Mouse (Mus musculus) lung, postnatal 4 days (tissue): ENCODE measurements around the gene Fancb.

Experiments
- DNase-seq, 2 experiments: peaks; one replicate each; pipeline ENCODE4 v3.0.0; 2021

The Fancb gene

GRCm38 (mm10) chrX:164980193-164980775 lies at the start of gene Fancb, which contains the start of gene Mospd2:
Gene Fancb, plus strand, starts transcription at chrX:164980592.
Gene Mospd2, minus strand, starts transcription at chrX:164980375.
- DNase-seq = peak; percentile 90 to 96

DNA sequence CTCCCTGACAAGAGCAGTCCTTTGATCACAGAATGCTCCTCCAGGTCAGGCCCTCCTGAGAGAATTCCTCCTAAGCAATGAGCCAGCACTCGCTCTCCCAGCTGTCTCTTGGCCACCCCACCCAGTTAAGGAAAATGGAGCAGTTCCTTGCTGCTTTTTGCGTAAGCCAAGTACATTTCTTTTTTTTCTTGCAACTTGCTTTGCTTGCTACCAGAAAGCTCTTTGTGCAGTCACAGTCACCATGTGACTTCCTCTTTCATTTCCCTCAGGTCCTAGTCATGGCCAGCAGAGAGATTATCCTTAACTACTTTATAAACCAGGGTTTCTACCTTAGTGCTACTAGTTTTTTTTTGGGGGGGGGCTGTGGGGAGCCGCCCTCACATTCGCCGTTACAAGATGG lies 38.9 kb upstream of the Fancb start:
- peak in 1 of 2 experiments; percentile 4 for DNase-seq

GRCm38 (mm10) chrX:164951858-164952576 lies 28.4 kb upstream of the Fancb start:
- DNase-seq = peak in 1 of 2 experiments; percentile 26

DNA sequence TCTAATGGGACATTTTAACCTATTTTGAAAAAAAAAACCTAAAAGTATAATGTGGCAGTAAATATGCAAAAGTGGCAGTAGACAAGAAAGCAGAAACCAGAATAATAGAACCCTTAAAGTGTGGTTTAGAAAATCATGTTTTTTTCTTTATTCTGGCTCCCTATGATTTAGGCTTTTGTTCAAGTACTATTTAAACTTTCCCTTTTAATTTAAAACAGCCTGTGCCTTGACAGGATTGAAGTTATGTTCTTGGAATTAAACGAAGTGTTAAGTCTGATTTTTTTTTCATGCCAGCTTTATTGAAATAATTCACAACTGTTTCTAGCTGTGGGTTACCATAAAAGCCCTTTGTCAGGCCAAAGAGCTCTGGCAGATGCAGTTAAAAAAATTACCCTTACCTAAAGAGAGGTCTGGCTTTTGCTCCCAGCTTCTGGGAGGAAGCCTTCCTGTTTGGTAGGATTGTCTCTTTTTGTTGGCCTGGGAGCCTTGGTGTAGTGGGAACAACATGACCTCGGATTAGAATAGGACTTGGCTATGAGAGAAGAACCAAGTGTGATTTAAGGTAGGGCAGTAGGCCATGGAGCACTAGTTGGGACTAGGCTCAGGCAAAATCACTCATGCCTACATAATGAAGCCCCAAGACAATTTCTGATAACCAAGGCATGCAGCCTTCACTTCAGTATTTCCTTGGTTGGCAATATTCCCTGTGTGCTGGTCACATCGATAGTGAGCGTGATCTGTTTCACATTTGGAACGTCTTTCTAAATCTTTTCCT lies 27.6 kb upstream of the Fancb start:
- DNase-seq = no peak

DNA sequence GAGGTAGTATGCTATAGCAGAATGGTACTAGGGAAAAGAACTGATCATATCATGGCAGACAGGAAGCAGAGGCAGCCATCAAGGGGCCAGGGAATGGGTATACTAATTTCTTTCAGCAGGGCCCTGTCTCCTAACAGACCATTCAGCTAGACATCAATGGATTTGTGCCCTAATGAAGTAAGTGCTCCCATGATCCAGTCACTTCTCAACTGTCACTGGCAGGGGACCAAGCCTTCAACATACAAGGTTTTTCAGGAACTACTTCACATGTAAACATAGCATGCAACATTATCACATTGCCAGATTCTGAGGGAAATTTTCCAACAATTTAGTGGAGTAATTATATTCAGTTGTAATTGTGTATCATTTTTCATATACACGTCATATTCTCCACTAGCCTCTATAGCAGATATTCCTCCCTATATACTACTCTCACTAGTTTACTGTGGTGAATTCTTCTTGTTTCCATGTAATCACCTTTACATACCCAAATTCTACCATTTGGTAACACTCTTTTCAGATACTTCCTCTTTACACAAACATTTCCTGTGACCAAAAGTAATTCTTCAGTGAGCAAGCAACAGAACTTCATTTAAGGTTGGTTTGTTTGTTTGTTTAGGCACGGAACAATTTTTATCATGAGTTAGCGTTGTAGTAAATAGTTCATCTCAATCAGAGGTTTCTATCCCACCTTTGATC lies 14.5 kb upstream of the Fancb start:
- DNase-seq = no peak

DNA sequence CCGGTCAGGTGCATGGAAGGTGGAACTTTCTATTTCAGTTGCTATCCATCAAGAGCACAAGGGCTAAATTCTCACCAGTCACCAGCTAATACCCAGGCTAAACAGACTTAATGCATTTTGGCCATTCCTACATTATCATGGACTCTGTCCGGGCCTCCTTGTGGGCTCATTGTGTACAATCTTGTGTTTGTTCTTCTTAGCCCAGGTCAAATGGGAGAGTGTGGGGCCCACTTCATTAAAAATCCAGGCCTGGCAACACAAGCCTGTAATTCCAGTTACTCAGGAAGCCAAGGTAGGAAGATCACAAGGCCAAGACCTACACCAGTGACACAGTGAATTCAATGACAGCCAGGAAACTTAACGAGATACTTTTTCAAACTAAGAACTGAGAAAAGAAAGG lies 9.2 kb upstream of the Fancb start:
- no peak for DNase-seq

- DNase-seq = no peak
Measured at GRCm38 (mm10) chrX:164978866-164979265, 1.5 kb upstream of the Fancb start.

- no peak for DNase-seq
Measured at GRCm38 (mm10) chrX:165003141-165003540, 22.7 kb downstream of the Fancb start.

DNA sequence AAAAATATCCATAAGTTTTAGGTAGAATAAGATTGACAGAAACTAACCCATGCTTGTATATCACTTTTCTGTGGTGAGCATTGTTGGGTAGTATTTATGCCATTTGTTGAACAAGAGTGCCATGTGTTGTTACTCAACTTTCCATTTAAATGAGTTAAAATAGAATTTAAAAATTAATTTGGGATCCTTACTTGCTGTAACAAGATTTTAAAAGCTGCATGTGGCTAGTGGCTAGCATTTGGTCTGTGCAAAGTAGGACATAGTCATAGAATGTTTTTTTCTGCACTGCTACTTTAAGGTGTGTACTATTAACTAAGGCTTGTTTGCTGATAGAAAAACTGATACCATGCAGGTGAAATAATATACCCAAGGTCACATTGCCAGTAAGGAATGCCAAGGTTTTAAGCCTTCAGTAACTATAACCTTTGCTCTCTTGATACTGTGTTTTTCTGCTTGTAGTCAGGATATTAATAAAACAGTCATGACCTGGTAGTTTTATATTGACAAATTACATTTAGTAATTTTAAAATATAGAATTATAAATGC lies 24.5 kb downstream of the Fancb start, which contains the start of gene Gm17604:
Gene Gm17604, minus strand, starts transcription at position 51 of the 546 bp plus-strand sequence.
- no peak for DNase-seq
